In genomic region chr7:63921909-63922562, GRCm38 (mm10) we compare ENCODE assay signal across 13 mouse cellular contexts. TPM values are rescaled to one million over a fixed set of nuclear protein-coding genes. Genes with fewer than 3 reads are reported as not detected.
DNase-seq lines count a peak whose midpoint lies in the region; ATAC-seq and TF ChIP-seq lines count a peak whose summit lies in the region.
"Had no signal": no experiment of that assay in that cellular context is flagged by ENCODE, and none has a peak within 500 bp of the region (broad histone marks: within the 10 kb centered on the region; RNA-seq: fewer than 3 reads in every experiment).

No protein-coding gene starts in this region.

- H3K4me1 ChIP-seq in kidney, adult 2 months (ENCODE audit: control insufficient read depth, insufficient read depth, low read length): peaks cover 63% of the 10 kb centered on the region
- peaks cover 61% of the 10 kb centered on the region for H3K4me1 ChIP-seq in olfactory bulb, adult 2 months (ENCODE audit: control insufficient read depth, insufficient read depth, low read length)
- H3K4me1 ChIP-seq in forebrain, embryonic 16.5 days (replicated peaks; ENCODE audit: control insufficient read depth, insufficient read depth, low read length): peaks cover 51% of the 10 kb centered on the region

- H3K4me2 ChIP-seq in forebrain, embryonic 16.5 days (ENCODE audit: low read length): no peak overlapping the region
- H3K4me2 ChIP-seq: liver, embryonic 11.5 days; neural tube, embryonic 12.5 days had no signal

- ATAC-seq in forebrain, embryonic 16.5 days: no peak
- ATAC-seq: intestine, postnatal 0 days; Patski had no signal

- peak; percentile 37 for DNase-seq in cerebellum, adult 11-12 months
- no peak for DNase-seq in cerebellum, postnatal 14 days
- no peak for DNase-seq in kidney, adult 2 months
- no peak for DNase-seq in kidney, adult 9 months
- peak; percentile 68 for DNase-seq in testis, postnatal 10 days (ENCODE audit: low spot score)
- DNase-seq in testis, postnatal 14 days (ENCODE audit: low spot score): no peak

- no peaks in the 10 kb centered on the region for H3K9me3 ChIP-seq in forebrain, embryonic 16.5 days (ENCODE audit: control insufficient read depth, low read length)
- H3K9me3 ChIP-seq: neural tube, embryonic 12.5 days had no signal

- H3K36me3 ChIP-seq in kidney, adult 2 months (ENCODE audit: control insufficient read depth, insufficient read depth, low read length): no peaks in the 10 kb centered on the region
- no peaks in the 10 kb centered on the region for H3K36me3 ChIP-seq in forebrain, embryonic 16.5 days (ENCODE audit: control insufficient read depth, insufficient read depth)
- H3K36me3 ChIP-seq: neural tube, embryonic 12.5 days had no signal

- no peak overlapping the region for H3K4me3 ChIP-seq in kidney, adult 2 months (ENCODE audit: insufficient read depth, low read depth, low read length)
- no peak overlapping the region for H3K4me3 ChIP-seq in olfactory bulb, adult 2 months (ENCODE audit: insufficient read depth, low read depth, low read length)
- H3K4me3 ChIP-seq in forebrain, embryonic 16.5 days (replicated peaks; ENCODE audit: low read length): no peak overlapping the region
- H3K4me3 ChIP-seq: neural tube, embryonic 12.5 days had no signal

- TF ChIP-seq POLR2A in kidney, adult 2 months (IDR thresholded peaks at IDR 0.05; ENCODE audit: low read depth, low read length): no peak
- TF ChIP-seq POLR2A in olfactory bulb, adult 2 months (IDR thresholded peaks at IDR 0.05; ENCODE audit: insufficient read depth, low read depth, low read length): no peak

- peak overlapping the region; percentile 93 for H3K27ac ChIP-seq in kidney, adult 2 months (ENCODE audit: insufficient read depth, low read depth, low read length)
- H3K27ac ChIP-seq in olfactory bulb, adult 2 months (ENCODE audit: insufficient read depth, low read depth, low read length): 0 out of 2 replicates have a peak overlapping the region, but pooled peaks have one; percentile 18
- no peak overlapping the region for H3K27ac ChIP-seq in forebrain, embryonic 16.5 days (ENCODE audit: low read length)
- H3K27ac ChIP-seq: neural tube, embryonic 12.5 days had no signal

- no peak overlapping the region for H3K9ac ChIP-seq in forebrain, embryonic 16.5 days (replicated peaks; ENCODE audit: low read depth, low read length)
- H3K9ac ChIP-seq: neural tube, embryonic 12.5 days had no signal

- WGBS in kidney, adult 2 months: 37% methylated on average over 8 of the region's 8 CpGs
- 57% methylated on average over 8 of the region's 8 CpGs for WGBS in olfactory bulb, adult 2 months
- WGBS in forebrain, embryonic 16.5 days: 63% methylated on average over 8 of the region's 8 CpGs

- no peak for TF ChIP-seq CTCF in kidney, adult 2 months (conservative IDR thresholded peaks at IDR 0.05; ENCODE audit: insufficient read depth, insufficient read length, low read depth, low read length)
- no peak for TF ChIP-seq CTCF in olfactory bulb, adult 2 months (IDR thresholded peaks at IDR 0.05; ENCODE audit: insufficient read depth, low read depth, low read length)

- no peaks in the 10 kb centered on the region for H3K27me3 ChIP-seq in kidney, adult 2 months (replicated peaks; ENCODE audit: control insufficient read depth, insufficient read depth, low read length)
- H3K27me3 ChIP-seq in forebrain, embryonic 16.5 days (replicated peaks; ENCODE audit: control insufficient read depth, insufficient read depth, low read length): no peaks in the 10 kb centered on the region
- H3K27me3 ChIP-seq: neural tube, embryonic 12.5 days; Patski had no signal

RNA-seq across cellular contexts. Expression of gene E030018B13Rik, which starts 5.4 kb away (rescaled TPM):
- not detected in 2 replicates for polyA plus RNA-seq in kidney, adult 2 months (2012; rRNA removed)
- not detected in 2 replicates for polyA plus RNA-seq in olfactory bulb, adult 2 months (2012; ENCODE audit: insufficient read depth, insufficient read length, low replicate concordance, missing spikeins)
- polyA plus RNA-seq in forebrain, embryonic 16.5 days (2015; fragmentation: Nextera tagmentation; extraction: Ambion mirVana): 0.35 TPM in 1 of 2 replicates, not detected in the other
- polyA plus RNA-seq: intestine, postnatal 0 days; liver, embryonic 11.5 days; Patski; stomach, embryonic 16.5 days had no signal

RNA-seq across cellular contexts. Expression of gene Klf13, which starts 16.7 kb away (rescaled TPM):
- polyA plus RNA-seq in kidney, adult 2 months (2012; rRNA removed): 30.6 and 31.2 TPM in 2 replicates
- 47.4 and 143 TPM in 2 replicates for polyA plus RNA-seq in olfactory bulb, adult 2 months (2012; ENCODE audit: insufficient read depth, insufficient read length, low replicate concordance, missing spikeins)
- polyA plus RNA-seq in forebrain, embryonic 16.5 days (2015; fragmentation: Nextera tagmentation; extraction: Ambion mirVana): 31.1 and 33.7 TPM in 2 replicates

Comparison
In these comparisons a context has a peak if more than half of its experiments do, and no peak if none do; other contexts are left out.
1. DNase-seq: peak in cerebellum, adult 11-12 months (single experiment) and testis, postnatal 10 days (single experiment); none in cerebellum, postnatal 14 days (0 of 2), kidney, adult 2 months (single experiment), kidney, adult 9 months (single experiment) and testis, postnatal 14 days (single experiment).